ENCODE assay signal across 19 mouse cellular contexts in the genomic region with DNA sequence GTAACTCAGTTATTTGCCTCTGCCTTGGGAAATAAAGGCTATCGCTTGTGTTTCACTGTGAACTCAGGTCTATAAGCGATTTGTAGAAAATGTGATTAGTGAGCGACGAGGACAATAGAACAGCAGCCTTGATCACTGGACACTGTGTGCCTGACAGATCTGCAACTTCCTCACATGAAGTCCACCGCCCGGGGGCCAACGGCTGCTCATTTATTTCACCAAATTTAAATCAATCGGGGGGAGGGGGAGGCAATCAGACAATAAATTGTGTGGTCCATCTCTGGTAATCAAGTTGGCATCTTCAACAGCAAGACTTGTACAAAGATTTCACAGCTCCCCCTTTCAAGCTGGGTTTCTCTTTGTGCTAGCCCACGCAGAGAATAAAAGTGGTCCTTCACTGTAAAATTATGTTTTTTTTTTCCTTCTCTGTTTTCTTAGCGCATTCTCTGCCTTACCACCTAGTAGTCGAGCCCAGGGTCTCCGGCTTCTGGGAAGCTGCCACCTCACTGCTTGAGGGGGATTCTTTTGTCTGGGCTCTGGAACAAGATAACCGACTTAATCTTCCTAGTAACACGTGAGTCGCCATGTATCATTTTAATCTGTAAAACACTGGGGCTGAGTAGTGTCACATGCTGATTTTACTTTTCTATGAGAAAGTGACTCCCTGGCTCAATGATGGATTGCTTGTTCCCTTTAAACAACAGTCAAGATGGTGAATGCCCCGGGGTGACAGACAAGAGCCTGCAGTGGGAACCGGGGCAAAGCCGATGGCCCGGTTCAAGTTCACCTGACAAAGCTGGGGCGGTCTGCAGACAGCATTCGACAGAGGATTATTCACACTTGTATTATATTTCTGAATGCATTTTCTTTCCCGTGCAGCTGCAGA. TPM values are rescaled to one million over a fixed set of nuclear protein-coding genes. Genes with fewer than 3 reads are reported as not detected.
A peak's percentile ranks its signal among the peaks of the same experiment; 100 is the strongest.
DNase-seq lines count a peak whose midpoint lies in the region; ATAC-seq lines count a peak whose summit lies in the region.
"Had no signal": no experiment of that assay in that cellular context is flagged by ENCODE, and none has a peak within 500 bp of the region (broad histone marks: within the 10 kb centered on the region; RNA-seq: fewer than 3 reads in every experiment).

No protein-coding gene starts in this region.

- H3K4me1 ChIP-seq in forebrain, embryonic 15.5 days = peaks cover 12% of the 10 kb centered on the region
- H3K4me1 ChIP-seq in neural tube, embryonic 14.5 days (ENCODE audit: control insufficient read depth, insufficient read depth, low read length) = no peaks in the 10 kb centered on the region
- H3K4me1 ChIP-seq in heart, embryonic 12.5 days (replicated peaks) = no peaks in the 10 kb centered on the region
- H3K4me1 ChIP-seq: heart, embryonic 10.5 days; liver, embryonic 15.5 days; stomach, embryonic 15.5 days had no signal

- peak overlapping the region; percentile 29; the same call in 1 of the 2 replicates for H3K27ac ChIP-seq in forebrain, embryonic 15.5 days (replicated peaks)
- no peak overlapping the region for H3K27ac ChIP-seq in neural tube, embryonic 14.5 days (ENCODE audit: low read depth, low read length)
- no peak overlapping the region for H3K27ac ChIP-seq in heart, embryonic 12.5 days (ENCODE audit: poor library complexity, severe bottlenecking)
- H3K27ac ChIP-seq: gastrocnemius, adult 2 months; heart, embryonic 10.5 days; kidney, postnatal 0 days; liver, embryonic 15.5 days; macrophage; stomach, embryonic 15.5 days had no signal

- ATAC-seq in forebrain, embryonic 15.5 days (replicated peaks) = 0 out of 2 replicates have a peak, but pooled peaks have one; percentile 51
- ATAC-seq in neural tube, embryonic 14.5 days (ENCODE audit: low read depth) = no peak; the same call in 1 of the 2 replicates
- no peak for ATAC-seq in heart, embryonic 12.5 days (ENCODE audit: insufficient number of reproducible peaks, low FRiP score)
- ATAC-seq: CD4-positive, CD25-positive, alpha-beta regulatory T cell, adult 4 months had no signal

- peak overlapping the region; percentile 33 for H3K4me2 ChIP-seq in forebrain, embryonic 15.5 days (replicated peaks)
- H3K4me2 ChIP-seq in neural tube, embryonic 14.5 days (ENCODE audit: low read depth, low read length) = peak overlapping the region; percentile 33
- no peak overlapping the region for H3K4me2 ChIP-seq in heart, embryonic 12.5 days
- H3K4me2 ChIP-seq: liver, embryonic 15.5 days; stomach, embryonic 15.5 days had no signal

- H3K9me3 ChIP-seq in forebrain, embryonic 15.5 days = no peaks in the 10 kb centered on the region
- H3K9me3 ChIP-seq in neural tube, embryonic 14.5 days (ENCODE audit: control insufficient read depth, low read length) = no peaks in the 10 kb centered on the region
- H3K9me3 ChIP-seq in heart, embryonic 12.5 days (replicated peaks) = no peaks in the 10 kb centered on the region
- H3K9me3 ChIP-seq: heart, embryonic 10.5 days; liver, embryonic 15.5 days; stomach, embryonic 15.5 days had no signal

- H3K27me3 ChIP-seq in forebrain, embryonic 15.5 days = no peaks in the 10 kb centered on the region
- H3K27me3 ChIP-seq in neural tube, embryonic 14.5 days (ENCODE audit: control insufficient read depth, insufficient read depth, low read length) = no peaks in the 10 kb centered on the region
- H3K27me3 ChIP-seq in heart, embryonic 12.5 days (replicated peaks) = no peaks in the 10 kb centered on the region
- H3K27me3 ChIP-seq: liver, embryonic 15.5 days; stomach, embryonic 15.5 days had no signal

- peak; percentile 49 for DNase-seq in embryo, embryonic 11 days
- DNase-seq in mesoderm, embryonic 11.5 days (ENCODE audit: low read depth, low spot score) = peak; percentile 48
- DNase-seq in right cerebral cortex, postnatal 36 days (ENCODE audit: low spot score in 2 of 2) = no peak
- no peak for DNase-seq in lung, postnatal 14 days
- DNase-seq: cerebellum, postnatal 10 days; gastrocnemius, adult 2 months; layer of hippocampus, postnatal 36 days; right cerebral cortex, postnatal 4 days; thymus, postnatal 36 days had no signal

- WGBS in forebrain, embryonic 15.5 days = 10% methylated on average over 22 of the region's 22 CpGs
- WGBS in neural tube, embryonic 14.5 days = 19% methylated on average over 22 of the region's 22 CpGs
- 71% methylated on average over 22 of the region's 22 CpGs for WGBS in heart, embryonic 12.5 days

- H3K9ac ChIP-seq in forebrain, embryonic 15.5 days (replicated peaks) = peak overlapping the region; percentile 20; the same call in 1 of the 2 replicates
- H3K9ac ChIP-seq in neural tube, embryonic 14.5 days (replicated peaks; ENCODE audit: low read depth, low read length) = no peak overlapping the region; the same call in 1 of the 2 replicates
- H3K9ac ChIP-seq in heart, embryonic 12.5 days = no peak overlapping the region
- H3K9ac ChIP-seq: liver, embryonic 15.5 days; stomach, embryonic 15.5 days had no signal

- H3K36me3 ChIP-seq in forebrain, embryonic 15.5 days = no peaks in the 10 kb centered on the region
- no peaks in the 10 kb centered on the region for H3K36me3 ChIP-seq in neural tube, embryonic 14.5 days (ENCODE audit: control insufficient read depth, insufficient read depth, low read length)
- no peaks in the 10 kb centered on the region for H3K36me3 ChIP-seq in heart, embryonic 12.5 days
- H3K36me3 ChIP-seq: heart, embryonic 10.5 days; liver, embryonic 15.5 days; stomach, embryonic 15.5 days had no signal

- H3K4me3 ChIP-seq in forebrain, embryonic 15.5 days = no peak overlapping the region
- no peak overlapping the region for H3K4me3 ChIP-seq in neural tube, embryonic 14.5 days (ENCODE audit: low read depth, low read length)
- no peak overlapping the region for H3K4me3 ChIP-seq in heart, embryonic 12.5 days
- H3K4me3 ChIP-seq: gastrocnemius, adult 2 months; heart, embryonic 10.5 days; liver, embryonic 15.5 days; stomach, embryonic 15.5 days had no signal

RNA-seq across cellular contexts. Expression of a gene that starts 29.0 kb away (rescaled TPM):
- 89.7 and 111 TPM in 2 replicates for polyA plus RNA-seq in forebrain, embryonic 15.5 days (2015; fragmentation: Nextera tagmentation; extraction: Ambion mirVana)
- polyA plus RNA-seq in neural tube, embryonic 14.5 days (2014; fragmentation: Nextera tagmentation; extraction: Ambion mirVana) = 3.3 and 3.9 TPM in 2 replicates
- 0.24 TPM in 1 of 2 replicates, not detected in the other for polyA plus RNA-seq in heart, embryonic 12.5 days (2016; fragmentation: Nextera tagmentation; extraction: Ambion mirVana)
- polyA plus RNA-seq: CD4-positive, CD25-positive, alpha-beta regulatory T cell, adult 4 months; kidney, postnatal 0 days; limb, embryonic 11.5 days; liver, embryonic 15.5 days; macrophage had no signal

Comparison
In these comparisons a context has a peak if more than half of its experiments do, and no peak if none do; other contexts are left out.
1. DNase-seq: peak in embryo, embryonic 11 days (single experiment) and mesoderm, embryonic 11.5 days (single experiment); none in right cerebral cortex, postnatal 36 days (0 of 2) and lung, postnatal 14 days (single experiment).
2. RNA of a gene that starts 29.0 kb away (polyA plus RNA-seq): 89.7 to 111 TPM in forebrain, embryonic 15.5 days; 3.3 to 3.9 TPM in neural tube, embryonic 14.5 days and 0.24 TPM in heart, embryonic 12.5 days; every median in the first group is over 10 times any median in the second.